In genomic region chrX:102071517-102071916, GRCm38 (mm10) we compare ENCODE assay signal across 8 mouse cellular contexts. TPM values are rescaled to one million over a fixed set of nuclear protein-coding genes. Genes with fewer than 3 reads are reported as not detected.
DNase-seq lines count a peak whose midpoint lies in the region; ATAC-seq and TF ChIP-seq lines count a peak whose summit lies in the region.

No protein-coding gene starts in this region.

- H3K4me3 ChIP-seq in heart, embryonic 13.5 days, result peak overlapping the region; percentile 58
- H3K4me3 ChIP-seq in E14TG2a.4 (replicated peaks; ENCODE audit: low read length), result peak overlapping the region; percentile 71
- H3K4me3 ChIP-seq in forebrain, postnatal 0 days (ENCODE audit: low read depth, low read length), result peak overlapping the region; percentile 47
- no peak overlapping the region for H3K4me3 ChIP-seq in liver, embryonic 15.5 days (replicated peaks)

- DNase-seq in heart, adult 9 months (ENCODE audit: low spot score in 2 of 2), result no peak
- no peak for DNase-seq in forebrain, postnatal 0 days
- no peak for DNase-seq in layer of hippocampus, adult 9-11 months
- DNase-seq in adrenal gland, postnatal 25 days, result no peak
- DNase-seq in left cerebral cortex, adult 18-20 months (ENCODE audit: low spot score in 2 of 2), result no peak

- peak overlapping the region; percentile 80 for H3K9ac ChIP-seq in heart, embryonic 13.5 days
- H3K9ac ChIP-seq in forebrain, postnatal 0 days, result peak overlapping the region; percentile 33
- no peak overlapping the region for H3K9ac ChIP-seq in liver, embryonic 15.5 days

- H3K4me2 ChIP-seq in heart, embryonic 13.5 days, result peak overlapping the region; percentile 74
- peak overlapping the region; percentile 55 for H3K4me2 ChIP-seq in forebrain, postnatal 0 days (ENCODE audit: low read depth)
- H3K4me2 ChIP-seq in liver, embryonic 15.5 days, result peak overlapping the region; percentile 59

- no peaks in the 10 kb centered on the region for H3K9me3 ChIP-seq in heart, embryonic 13.5 days
- H3K9me3 ChIP-seq in E14TG2a.4 (ENCODE audit: low read length), result peaks cover 12% of the 10 kb centered on the region
- no peaks in the 10 kb centered on the region for H3K9me3 ChIP-seq in forebrain, postnatal 0 days (ENCODE audit: low read length)
- H3K9me3 ChIP-seq in liver, embryonic 15.5 days (replicated peaks), result no peaks in the 10 kb centered on the region

- peaks cover 14% of the 10 kb centered on the region for H3K4me1 ChIP-seq in heart, embryonic 13.5 days
- peaks cover 10% of the 10 kb centered on the region for H3K4me1 ChIP-seq in E14TG2a.4 (replicated peaks; ENCODE audit: low read depth, low read length)
- H3K4me1 ChIP-seq in forebrain, postnatal 0 days (ENCODE audit: insufficient read depth), result no peaks in the 10 kb centered on the region
- H3K4me1 ChIP-seq in liver, embryonic 15.5 days (replicated peaks), result no peaks in the 10 kb centered on the region

- no peak for ATAC-seq in heart, embryonic 13.5 days (ENCODE audit: extremely low read depth, insufficient number of reproducible peaks, low FRiP score, low TSS enrichment)
- ATAC-seq in forebrain, postnatal 0 days, result no peak; the same call in 1 of the 2 replicates
- no peak for ATAC-seq in liver, embryonic 15.5 days (ENCODE audit: insufficient read depth)

- H3K27ac ChIP-seq in heart, embryonic 13.5 days (replicated peaks), result peak overlapping the region; percentile 86
- H3K27ac ChIP-seq in forebrain, postnatal 0 days (ENCODE audit: low read depth, low read length), result peak overlapping the region; percentile 73
- H3K27ac ChIP-seq in liver, embryonic 15.5 days (replicated peaks), result no peak overlapping the region

- H3K27me3 ChIP-seq in heart, embryonic 13.5 days (replicated peaks), result peaks cover 37% of the 10 kb centered on the region
- H3K27me3 ChIP-seq in E14TG2a.4 (ENCODE audit: insufficient read depth, low read length), result peaks cover 51% of the 10 kb centered on the region
- H3K27me3 ChIP-seq in forebrain, postnatal 0 days (ENCODE audit: insufficient read depth, low read length), result no peaks in the 10 kb centered on the region
- H3K27me3 ChIP-seq in liver, embryonic 15.5 days, result peaks cover 43% of the 10 kb centered on the region

- no peak for TF ChIP-seq CTCF in E14TG2a.4 (conservative IDR thresholded peaks at IDR 0.05; ENCODE audit: low read length)
- no peak for TF ChIP-seq CTCF in forebrain, postnatal 0 days (IDR thresholded peaks at IDR 0.05; ENCODE audit: low read depth)

- WGBS in heart, embryonic 13.5 days, result 19% methylated on average over 2 of the region's 2 CpGs
- WGBS in forebrain, postnatal 0 days, result 13% methylated on average over 2 of the region's 2 CpGs
- WGBS in liver, embryonic 15.5 days (ENCODE audit: insufficient replicate concordance), result 31% methylated on average over 2 of the region's 2 CpGs

- peaks cover 14% of the 10 kb centered on the region; the same call in 1 of the 2 replicates for H3K36me3 ChIP-seq in heart, embryonic 13.5 days
- H3K36me3 ChIP-seq in E14TG2a.4 (ENCODE audit: insufficient read depth, low read length), result no peaks in the 10 kb centered on the region
- H3K36me3 ChIP-seq in forebrain, postnatal 0 days (ENCODE audit: insufficient read depth), result no peaks in the 10 kb centered on the region
- H3K36me3 ChIP-seq in liver, embryonic 15.5 days (replicated peaks), result no peaks in the 10 kb centered on the region

RNA-seq across cellular contexts. Expression of gene Rtl5, which starts 0.4 kb away (rescaled TPM):
- polyA plus RNA-seq in heart, embryonic 13.5 days (2015; fragmentation: Nextera tagmentation; extraction: Ambion mirVana), result 0.88 and 1.2 TPM in 2 replicates
- total RNA-seq in forebrain, postnatal 0 days (2014; rRNA removed), result 25.5 and 39.5 TPM in 2 replicates
- 2.5 and 6.0 TPM in 2 replicates for polyA plus RNA-seq in forebrain, postnatal 0 days (2015; fragmentation: Nextera tagmentation; extraction: Ambion mirVana)
- 0.15 and 0.22 TPM in 2 replicates for polyA plus RNA-seq in liver, embryonic 15.5 days (2015; fragmentation: Nextera tagmentation; extraction: Ambion mirVana)
- total RNA-seq in adrenal gland, postnatal 25 days (2021), result 6.1 and 8.9 TPM in 2 replicates
- 10 to 100 TPM; 22.6 to 23.1 TPM for total RNA-seq in left cerebral cortex, adult 18-20 months (2021)

RNA-seq across cellular contexts. Expression of gene Pin4, which starts 47.7 kb away (rescaled TPM):
- 46.4 and 50.7 TPM in 2 replicates for polyA plus RNA-seq in heart, embryonic 13.5 days (2015; fragmentation: Nextera tagmentation; extraction: Ambion mirVana)
- 26.6 and 27.7 TPM in 2 replicates for total RNA-seq in forebrain, postnatal 0 days (2014; rRNA removed)
- polyA plus RNA-seq in forebrain, postnatal 0 days (2015; fragmentation: Nextera tagmentation; extraction: Ambion mirVana), result 52.6 and 76.6 TPM in 2 replicates
- polyA plus RNA-seq in liver, embryonic 15.5 days (2015; fragmentation: Nextera tagmentation; extraction: Ambion mirVana), result 29.1 and 39.0 TPM in 2 replicates
- total RNA-seq in adrenal gland, postnatal 25 days (2021), result 57.5 and 116 TPM in 2 replicates
- 10 to 100 TPM; 20.3 to 33.4 TPM for total RNA-seq in left cerebral cortex, adult 18-20 months (2021)
